ENCODE assay signal across 9 mouse cellular contexts in the genomic region with DNA sequence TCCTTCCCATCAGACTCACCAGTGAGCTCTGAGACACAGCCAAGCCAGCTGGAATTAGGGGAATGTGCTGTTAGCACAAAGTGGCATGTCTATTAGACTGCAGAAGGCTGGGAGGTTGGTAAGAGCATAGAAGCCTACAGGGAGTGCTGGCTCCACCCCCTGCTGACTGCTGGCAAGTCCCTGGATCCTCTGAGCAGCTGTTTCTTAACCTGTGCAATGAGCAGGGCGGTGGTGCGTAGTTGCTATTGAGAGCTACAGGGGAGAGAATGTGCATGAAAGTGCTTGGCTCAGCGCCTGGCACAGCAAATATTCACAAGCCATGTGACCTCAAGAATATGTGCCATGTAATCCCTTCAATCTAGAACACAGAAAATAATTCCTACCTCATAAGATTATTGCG.
DNase-seq lines count a peak whose midpoint lies in the region; ATAC-seq and TF ChIP-seq lines count a peak whose summit lies in the region.
"Had no signal": no experiment of that assay in that cellular context is flagged by ENCODE, and none has a peak within 500 bp of the region (broad histone marks: within the 10 kb centered on the region; RNA-seq: fewer than 3 reads in every experiment).

No protein-coding gene starts in this region.

- DNase-seq in forebrain, embryonic 14.5 days (ENCODE audit: low spot score), result peak; percentile 26
- peak; percentile 50 for DNase-seq in midbrain, postnatal 0 days (ENCODE audit: low spot score)
- no peak for DNase-seq in midbrain, embryonic 11.5 days (ENCODE audit: low spot score, missing footprints)
- peak; percentile 52 for DNase-seq in kidney, adult 9 months
- DNase-seq in lung, postnatal 4 days, result peak; percentile 65 to 87
- no peak for DNase-seq in natural killer cell, adult 2 months (ENCODE audit: low spot score in 2 of 2)

- 69% methylated on average over 4 of the region's 4 CpGs for WGBS in forebrain, embryonic 14.5 days
- WGBS in forebrain, embryonic 15.5 days, result 70% methylated on average over 4 of the region's 4 CpGs
- 78% methylated on average over 4 of the region's 4 CpGs for WGBS in midbrain, postnatal 0 days
- 91% methylated on average over 4 of the region's 4 CpGs for WGBS in midbrain, embryonic 11.5 days
- WGBS in liver, embryonic 12.5 days (ENCODE audit: insufficient replicate concordance), result 72% methylated on average over 4 of the region's 4 CpGs

- H3K4me2 ChIP-seq in forebrain, embryonic 14.5 days (ENCODE audit: low read length), result no peak overlapping the region
- H3K4me2 ChIP-seq in forebrain, embryonic 15.5 days (replicated peaks), result no peak overlapping the region
- no peak overlapping the region for H3K4me2 ChIP-seq in midbrain, postnatal 0 days (ENCODE audit: low read depth, low read length, poor library complexity, severe bottlenecking)
- H3K4me2 ChIP-seq in midbrain, embryonic 11.5 days, result no peak overlapping the region
- no peak overlapping the region for H3K4me2 ChIP-seq in liver, embryonic 12.5 days
- H3K4me2 ChIP-seq: neural tube, embryonic 12.5 days had no signal

- no peak overlapping the region for H3K9ac ChIP-seq in forebrain, embryonic 14.5 days (ENCODE audit: low read length)
- H3K9ac ChIP-seq in forebrain, embryonic 15.5 days (replicated peaks), result no peak overlapping the region
- no peak overlapping the region for H3K9ac ChIP-seq in midbrain, postnatal 0 days (replicated peaks; ENCODE audit: low read length, poor library complexity, severe bottlenecking)
- H3K9ac ChIP-seq in midbrain, embryonic 11.5 days (ENCODE audit: low read length), result no peak overlapping the region
- no peak overlapping the region for H3K9ac ChIP-seq in liver, embryonic 12.5 days
- H3K9ac ChIP-seq: neural tube, embryonic 12.5 days had no signal

- no peaks in the 10 kb centered on the region for H3K9me3 ChIP-seq in forebrain, embryonic 14.5 days (replicated peaks; ENCODE audit: control insufficient read depth, low read length)
- H3K9me3 ChIP-seq in forebrain, embryonic 15.5 days, result 0 out of 2 replicates have a peak, but pooled peaks cover 3% of the 10 kb centered on the region
- H3K9me3 ChIP-seq in midbrain, postnatal 0 days (ENCODE audit: low read length), result no peaks in the 10 kb centered on the region
- H3K9me3 ChIP-seq in midbrain, embryonic 11.5 days (ENCODE audit: control insufficient read depth, low read length), result no peaks in the 10 kb centered on the region
- H3K9me3 ChIP-seq in liver, embryonic 12.5 days (replicated peaks), result no peaks in the 10 kb centered on the region
- H3K9me3 ChIP-seq: neural tube, embryonic 12.5 days had no signal

- no peaks in the 10 kb centered on the region for H3K27me3 ChIP-seq in forebrain, embryonic 14.5 days (replicated peaks; ENCODE audit: control insufficient read depth, insufficient read depth, low read length)
- H3K27me3 ChIP-seq in forebrain, embryonic 15.5 days, result no peaks in the 10 kb centered on the region
- no peaks in the 10 kb centered on the region for H3K27me3 ChIP-seq in midbrain, postnatal 0 days (ENCODE audit: insufficient read depth, low read length)
- H3K27me3 ChIP-seq in midbrain, embryonic 11.5 days (ENCODE audit: control insufficient read depth, insufficient read depth, low read length), result no peaks in the 10 kb centered on the region
- H3K27me3 ChIP-seq in liver, embryonic 12.5 days (replicated peaks), result no peaks in the 10 kb centered on the region
- H3K27me3 ChIP-seq: neural tube, embryonic 12.5 days had no signal

- TF ChIP-seq CTCF in midbrain, postnatal 0 days (IDR thresholded peaks at IDR 0.05), result no peak

- no peak for ATAC-seq in forebrain, embryonic 14.5 days
- no peak for ATAC-seq in forebrain, embryonic 15.5 days (replicated peaks)
- no peak for ATAC-seq in midbrain, postnatal 0 days (ENCODE audit: low FRiP score)
- ATAC-seq in midbrain, embryonic 11.5 days (ENCODE audit: low FRiP score), result no peak
- ATAC-seq in liver, embryonic 12.5 days, result no peak

- H3K36me3 ChIP-seq in forebrain, embryonic 14.5 days (ENCODE audit: control insufficient read depth, insufficient read depth, low read length), result no peaks in the 10 kb centered on the region
- H3K36me3 ChIP-seq in forebrain, embryonic 15.5 days, result no peaks in the 10 kb centered on the region
- no peaks in the 10 kb centered on the region for H3K36me3 ChIP-seq in midbrain, postnatal 0 days (ENCODE audit: insufficient read depth, low read length)
- no peaks in the 10 kb centered on the region for H3K36me3 ChIP-seq in midbrain, embryonic 11.5 days (ENCODE audit: control insufficient read depth, insufficient read depth, low read length)
- H3K36me3 ChIP-seq in liver, embryonic 12.5 days, result no peaks in the 10 kb centered on the region
- H3K36me3 ChIP-seq: neural tube, embryonic 12.5 days had no signal

- no peaks in the 10 kb centered on the region for H3K4me1 ChIP-seq in forebrain, embryonic 14.5 days (ENCODE audit: control insufficient read depth, insufficient read depth, low read length)
- no peaks in the 10 kb centered on the region for H3K4me1 ChIP-seq in forebrain, embryonic 15.5 days
- H3K4me1 ChIP-seq in midbrain, postnatal 0 days (ENCODE audit: insufficient read depth, low read length), result no peaks in the 10 kb centered on the region
- no peaks in the 10 kb centered on the region for H3K4me1 ChIP-seq in midbrain, embryonic 11.5 days (ENCODE audit: control insufficient read depth, insufficient read depth, low read length)
- H3K4me1 ChIP-seq in liver, embryonic 12.5 days, result no peaks in the 10 kb centered on the region
- H3K4me1 ChIP-seq: neural tube, embryonic 12.5 days had no signal

- H3K27ac ChIP-seq in forebrain, embryonic 14.5 days (ENCODE audit: low read depth, low read length), result no peak overlapping the region
- no peak overlapping the region for H3K27ac ChIP-seq in forebrain, embryonic 15.5 days (replicated peaks)
- no peak overlapping the region for H3K27ac ChIP-seq in midbrain, postnatal 0 days (ENCODE audit: low read depth, low read length)
- H3K27ac ChIP-seq in midbrain, embryonic 11.5 days (ENCODE audit: low read depth, low read length), result no peak overlapping the region
- H3K27ac ChIP-seq in liver, embryonic 12.5 days, result no peak overlapping the region
- H3K27ac ChIP-seq: neural tube, embryonic 12.5 days had no signal

- no peak overlapping the region for H3K4me3 ChIP-seq in forebrain, embryonic 14.5 days (ENCODE audit: low read depth, low read length)
- no peak overlapping the region for H3K4me3 ChIP-seq in forebrain, embryonic 15.5 days
- no peak overlapping the region for H3K4me3 ChIP-seq in midbrain, postnatal 0 days (ENCODE audit: low read depth, low read length)
- no peak overlapping the region for H3K4me3 ChIP-seq in midbrain, embryonic 11.5 days (ENCODE audit: low read depth, low read length)
- no peak overlapping the region for H3K4me3 ChIP-seq in liver, embryonic 12.5 days
- H3K4me3 ChIP-seq: neural tube, embryonic 12.5 days had no signal

Comparison
In these comparisons a context has a peak if more than half of its experiments do, and no peak if none do; other contexts are left out.
1. DNase-seq: peak in forebrain, embryonic 14.5 days (single experiment), midbrain, postnatal 0 days (single experiment), kidney, adult 9 months (single experiment) and lung, postnatal 4 days (2 of 2); none in midbrain, embryonic 11.5 days (single experiment) and natural killer cell, adult 2 months (0 of 2).